Mouse (Mus musculus): ENCODE results near the gene Gm20388.

- no peak for TF ChIP-seq CTCF (IDR thresholded peaks at IDR 0.05; ENCODE audit: low read depth)
- no peak for TF ChIP-seq EP300 (optimal IDR thresholded peaks at IDR 0.05)
Measured at GRCm38 (mm10) chr8:122807907-122808306, 2897.3 kb downstream of the Gm20388 start.
